Mouse (Mus musculus) megakaryocyte, embryonic 14.5 days (primary cell): Measurements from ENCODE around the gene Thbs1.

Experiments used
- FLI1 ChIP-seq: IDR thresholded peaks from 2 replicates; pipeline ENCODE4 v1.6.1; 2012; ENCODE audit warnings: low read length, inconsistent platforms, mixed read lengths
- GATA1 ChIP-seq: IDR thresholded peaks from 3 replicates; pipeline ENCODE4 v1.6.1; 2012; ENCODE audit warnings: mixed read lengths, low read length, inconsistent platforms, borderline replicate concordance

DNA sequence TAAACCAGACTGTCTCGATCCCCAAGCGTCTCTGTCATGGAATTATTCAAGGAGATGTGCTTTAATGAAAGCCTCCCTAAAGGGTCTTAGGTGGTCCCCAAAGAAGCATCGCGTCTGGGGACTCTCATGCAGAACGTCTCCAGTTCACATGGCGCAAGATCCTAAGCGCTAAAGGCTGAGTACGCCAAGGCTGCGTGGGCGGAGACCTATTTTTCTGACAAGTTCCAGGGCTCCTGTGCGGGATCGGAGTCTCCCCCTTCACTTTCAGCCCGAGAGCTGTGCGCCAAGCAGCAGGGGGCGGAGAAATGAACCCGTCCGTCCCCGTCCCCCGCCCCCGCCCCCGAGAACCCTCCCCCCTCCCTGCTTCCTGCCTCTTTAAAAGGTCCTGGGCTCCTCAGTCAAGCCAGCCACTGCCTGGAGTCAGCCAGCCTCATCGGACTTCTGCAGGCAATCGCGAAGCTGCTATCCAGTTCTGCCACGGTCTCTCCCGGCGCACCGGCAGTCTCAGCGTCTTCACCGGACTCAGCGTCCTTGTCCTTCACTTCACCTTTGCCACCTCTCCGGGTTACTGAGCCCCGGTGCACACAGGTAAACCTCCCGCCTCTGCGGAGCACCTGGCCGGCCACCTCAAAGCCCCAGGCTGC is at the start of gene Thbs1:
- no peak for TF ChIP-seq GATA1
- TF ChIP-seq FLI1: no peak
